15 mouse cellular contexts compared by ENCODE assay signal in genomic region chr13:24487546-24487945, GRCm38 (mm10).
DNase-seq lines count a peak whose midpoint lies in the region.
"Had no signal": no experiment of that assay in that cellular context is flagged by ENCODE, and none has a peak within 500 bp of the region (broad histone marks: within the 10 kb centered on the region; RNA-seq: fewer than 3 reads in every experiment).

No protein-coding gene starts in this region.

- peak; percentile 44 for DNase-seq in retina, postnatal 1 day
- no peak for DNase-seq in retina, embryonic 14.5 days (ENCODE audit: low spot score)
- peak; percentile 87 for DNase-seq in CD4-positive, CD25-positive, alpha-beta regulatory T cell, adult 2 months (ENCODE audit: low read depth, low spot score)
- peak; percentile 92 for DNase-seq in induced T-regulatory cell, adult 2 months (ENCODE audit: low read depth)
- no peak for DNase-seq in embryo, embryonic 10 days (ENCODE audit: low spot score)
- DNase-seq in heart, adult 9 months (ENCODE audit: low spot score in 2 of 2) = no peak
- DNase-seq in cerebellum, postnatal 36 days = no peak
- DNase-seq: adrenal gland, adult 8-10 months; cerebellum, adult 8-10 months; cerebellum, postnatal 25 days; gastrocnemius, postnatal 10 days; kidney, adult 9 months; kidney, postnatal 14 days; lung, postnatal 36 days; right cerebral cortex, adult 18-20 months had no signal

Comparison
In these comparisons a context has a peak if more than half of its experiments do, and no peak if none do; other contexts are left out.
1. DNase-seq: peak in retina, postnatal 1 day (single experiment), CD4-positive, CD25-positive, alpha-beta regulatory T cell, adult 2 months (single experiment) and induced T-regulatory cell, adult 2 months (single experiment); none in retina, embryonic 14.5 days (single experiment), embryo, embryonic 10 days (single experiment), heart, adult 9 months (0 of 2) and cerebellum, postnatal 36 days (0 of 2).